Mouse (Mus musculus) intestine, postnatal 0 days (tissue): ENCODE measurements at regions not wholly inside any gene's neighbourhood (a gene's known extent, or its start where the extent isn't known, plus 50 kb on each side); places are given as distances from the start of the nearest gene placed in this dataset.

Experiments used
- ATAC-seq: fragments of 200-750 bp; cut with Nextera tagmentation; 2 replicates; pipeline ENCODE4 v1.8.0; 2017; ENCODE audit warnings: mild to moderate bottlenecking, moderate TSS enrichment, moderate library complexity
- H3K27ac ChIP-seq: fragments of 300-500 bp; sonication (generic); 2 replicates; pipeline ENCODE4 v1.5.1; 2014; ENCODE audit warnings: mild to moderate bottlenecking, low read depth, low read length, moderate library complexity
- H3K27me3 ChIP-seq: fragments of 300-500 bp; sonication (generic); replicated peaks from 2 replicates; pipeline ENCODE4 v1.6.1; 2014; ENCODE audit warnings: low read length, mixed read lengths; ENCODE audit not compliant: control insufficient read depth, insufficient read depth
- H3K36me3 ChIP-seq: fragments of 300-500 bp; sonication (generic); 2 replicates; pipeline ENCODE4 v1.6.1; 2014; ENCODE audit warnings: mild to moderate bottlenecking, moderate library complexity; ENCODE audit not compliant: control insufficient read depth, insufficient read depth
- H3K4me1 ChIP-seq: fragments of 300-500 bp; sonication (generic); replicated peaks from 2 replicates; pipeline ENCODE4 v1.6.1; 2014; ENCODE audit warnings: antibody characterized with exemption, low read length, mixed read lengths; ENCODE audit not compliant: control insufficient read depth, insufficient read depth
- H3K4me2 ChIP-seq: fragments of 300-500 bp; sonication (generic); replicated peaks from 2 replicates; pipeline ENCODE4 v1.6.1; 2014; ENCODE audit warnings: low read depth, mild to moderate bottlenecking, moderate library complexity
- H3K4me3 ChIP-seq: fragments of 300-500 bp; sonication (generic); 2 replicates; pipeline ENCODE4 v1.5.1; 2014; ENCODE audit warnings: low read depth, low read length
- H3K9ac ChIP-seq: fragments of 300-500 bp; sonication (generic); 2 replicates; pipeline ENCODE4 v1.6.1; 2014; ENCODE audit warnings: mild to moderate bottlenecking, low read depth, low read length
- H3K9me3 ChIP-seq: fragments of 300-500 bp; sonication (generic); 2 replicates; pipeline ENCODE4 v1.6.1; 2016; ENCODE audit warnings: mixed run types; ENCODE audit not compliant: control insufficient read depth
- CTCF ChIP-seq: sonication (generic); IDR thresholded peaks from 2 replicates; pipeline ENCODE4 v1.5.1; 2016; ENCODE audit warnings: low read depth, mild to moderate bottlenecking, control low read depth, antibody characterized with exemption, moderate library complexity
- WGBS: fragments of 180-500 bp; shearing (Covaris S2); extraction: QIAGEN DNeasy Blood & Tissue Kit; methylation state at CpG from one replicate; pipeline ENCODE4 v1.1.7; 2014; 5-methylcytosine and 5-hydroxymethylcytosine counted together

DNA sequence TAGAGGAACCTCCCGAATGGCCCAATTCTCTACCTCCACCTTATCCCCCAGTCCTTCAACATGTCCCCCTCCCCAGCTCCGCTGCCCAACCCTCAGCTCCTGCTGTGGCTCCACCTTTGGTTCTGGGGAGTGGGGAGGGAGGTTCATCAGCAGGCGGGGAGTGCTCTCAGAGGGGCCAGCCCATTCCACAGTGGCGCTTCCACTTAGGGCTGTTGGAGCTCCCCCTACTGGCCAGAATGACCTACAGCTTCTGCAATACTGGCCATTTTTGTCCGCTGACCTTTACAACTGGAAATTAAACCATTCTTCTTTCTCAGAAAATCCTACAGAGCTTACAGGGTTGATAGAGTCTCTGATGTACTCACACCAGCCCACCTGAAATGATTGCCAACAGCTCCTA lies 508.0 kb upstream of the Klhl4 start:
- no peak overlapping the region for H3K4me3 ChIP-seq
- TF ChIP-seq CTCF = no peak
- H3K36me3 ChIP-seq = no peaks in the 10 kb centered on the region
- 99% methylated on average over 5 of the region's 5 CpGs for WGBS
- H3K9me3 ChIP-seq = no peaks in the 10 kb centered on the region
- H3K4me1 ChIP-seq = no peaks in the 10 kb centered on the region
- H3K27me3 ChIP-seq = no peaks in the 10 kb centered on the region
- H3K27ac ChIP-seq = no peak overlapping the region
- no peak overlapping the region for H3K4me2 ChIP-seq
- H3K9ac ChIP-seq = no peak overlapping the region
- no peak for ATAC-seq

DNA sequence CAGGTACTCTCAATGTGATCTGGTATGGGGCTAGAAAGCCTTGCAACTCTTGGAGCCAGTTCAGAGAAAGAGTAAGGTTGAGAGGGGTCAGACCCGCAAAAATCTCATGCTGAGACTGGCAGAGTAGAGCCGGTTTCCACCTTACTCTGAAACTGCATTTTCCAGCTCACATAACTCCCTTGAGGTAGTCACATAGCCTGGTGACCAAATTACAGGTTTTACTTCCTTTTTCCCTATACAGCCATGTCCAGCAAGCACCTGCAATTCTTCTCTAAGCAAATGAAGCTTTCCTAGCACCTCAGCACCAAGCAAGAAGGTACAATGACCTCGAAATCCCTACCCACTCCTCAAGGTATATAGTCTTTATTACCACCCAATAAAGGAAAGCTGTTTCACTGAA lies 481.0 kb upstream of the Klhl4 start:
- H3K4me1 ChIP-seq = no peaks in the 10 kb centered on the region
- no peaks in the 10 kb centered on the region for H3K9me3 ChIP-seq
- 78% methylated on average over 3 of the region's 3 CpGs for WGBS
- no peak overlapping the region for H3K4me2 ChIP-seq
- no peak for TF ChIP-seq CTCF
- no peaks in the 10 kb centered on the region for H3K36me3 ChIP-seq
- H3K4me3 ChIP-seq = no peak overlapping the region
- H3K9ac ChIP-seq = no peak overlapping the region
- no peaks in the 10 kb centered on the region for H3K27me3 ChIP-seq
- no peak for ATAC-seq
- no peak overlapping the region for H3K27ac ChIP-seq

- Histone ChIP-seq H3K4me3 (no peak overlapping the region), H3K4me1 (no peaks in the 10 kb centered on the region), H3K27me3 (no peaks in the 10 kb centered on the region), H3K4me2 (no peak overlapping the region), H3K9me3 (no peaks in the 10 kb centered on the region), H3K9ac (no peak overlapping the region), H3K27ac (no peak overlapping the region), H3K36me3 (no peaks in the 10 kb centered on the region)
- 38% methylated on average over 1 of the region's 1 CpGs for WGBS
- no peak for ATAC-seq
- peak; percentile 41 for TF ChIP-seq CTCF
These were observed 432.9 kb upstream of the Klhl4 start for GRCm38 (mm10) chrX:114041281-114041680.
